Mouse (Mus musculus): ENCODE measurements around the gene Adora2b.
"Not testable (repeated sequence)": the region's sequence is repeated elsewhere in the genome, so short reads cannot be mapped to it uniquely, and the experiment has no call there.

DNA sequence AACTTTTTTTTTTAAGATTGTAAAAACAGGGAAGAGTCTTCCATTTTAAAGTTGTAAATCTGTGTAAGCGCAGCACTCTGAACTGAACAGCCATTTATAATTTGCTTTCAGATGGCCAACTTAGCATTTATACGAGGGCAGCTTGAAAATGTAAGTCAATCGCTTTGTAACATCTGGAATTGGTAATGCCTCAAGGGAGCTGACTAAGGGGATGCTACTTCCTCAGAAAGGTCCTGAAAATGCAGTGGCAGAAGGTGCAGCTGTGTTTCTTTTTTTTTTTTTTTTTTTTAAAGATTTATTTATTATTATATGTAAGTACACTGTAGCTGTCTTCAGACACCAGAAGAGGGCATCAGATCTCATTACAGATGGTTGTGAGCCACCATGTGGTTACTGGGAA, 35.2 kb downstream of the Adora2b start:
- not testable (repeated sequence) for TF ChIP-seq POLR2A (IDR thresholded peaks at IDR 0.05; ENCODE audit: insufficient read depth, low read length); CTCF (IDR thresholded peaks at IDR 0.05; ENCODE audit: low read depth, low read length)
